Mouse (Mus musculus) c-Kit-negative CD71-positive TER-119-positive erythroid progenitor cells, embryonic 14.5 days (primary cell): ENCODE results near the gene Kcnd3.

Experiments used
- DNase-seq: peaks from one replicate; pipeline ENCODE4 v3.0.0-alpha.2; 2013; ENCODE audit warnings: low read depth, low spot score

Kcnd3 gene

GRCm38 (mm10) chr3:105655031-105655585, 203.0 kb downstream of the Kcnd3 start:
- no peak for DNase-seq

DNA sequence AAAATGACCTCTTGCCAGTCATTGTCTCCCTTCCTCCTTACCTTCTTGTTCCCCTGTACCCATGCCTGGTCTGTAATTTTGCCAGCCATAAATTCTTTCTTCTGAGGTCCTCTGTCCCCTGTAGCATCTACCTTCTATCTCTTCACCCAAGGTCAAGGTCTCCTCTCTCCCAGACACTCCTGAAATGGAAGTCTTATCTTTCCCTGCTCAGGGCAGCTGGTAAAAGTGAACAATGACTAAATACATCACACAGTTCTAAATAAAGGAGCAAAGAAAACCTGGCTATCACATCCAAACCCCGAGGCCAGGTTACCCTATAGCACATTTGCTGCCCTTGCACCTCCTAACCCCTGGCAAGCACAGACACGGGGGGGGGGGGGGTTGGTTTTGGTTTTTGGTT, 208.4 kb downstream of the Kcnd3 start:
- DNase-seq = no peak

DNA sequence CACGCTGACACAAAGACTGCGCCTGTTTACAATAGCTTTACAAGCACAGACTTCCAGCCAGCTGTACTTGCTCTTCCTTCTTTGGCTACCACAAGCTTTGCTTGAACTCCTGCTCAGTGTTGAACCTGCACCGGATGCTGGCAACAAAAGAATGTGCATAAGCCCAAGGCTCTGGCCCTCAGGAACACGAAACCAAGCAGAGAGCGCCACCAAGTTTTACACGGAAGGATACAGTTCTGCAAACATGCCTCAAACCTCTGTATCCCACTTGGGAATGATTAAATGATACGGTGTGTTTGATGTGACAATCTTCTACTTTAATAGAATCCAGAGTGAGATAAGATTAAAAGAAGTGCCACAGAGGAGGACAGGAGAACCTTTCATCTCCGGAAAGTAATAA, 210.9 kb downstream of the Kcnd3 start:
- DNase-seq = no peak

- no peak for DNase-seq
These were observed 213.1 kb downstream of the Kcnd3 start for GRCm38 (mm10) chr3:105665105-105665765.

DNA sequence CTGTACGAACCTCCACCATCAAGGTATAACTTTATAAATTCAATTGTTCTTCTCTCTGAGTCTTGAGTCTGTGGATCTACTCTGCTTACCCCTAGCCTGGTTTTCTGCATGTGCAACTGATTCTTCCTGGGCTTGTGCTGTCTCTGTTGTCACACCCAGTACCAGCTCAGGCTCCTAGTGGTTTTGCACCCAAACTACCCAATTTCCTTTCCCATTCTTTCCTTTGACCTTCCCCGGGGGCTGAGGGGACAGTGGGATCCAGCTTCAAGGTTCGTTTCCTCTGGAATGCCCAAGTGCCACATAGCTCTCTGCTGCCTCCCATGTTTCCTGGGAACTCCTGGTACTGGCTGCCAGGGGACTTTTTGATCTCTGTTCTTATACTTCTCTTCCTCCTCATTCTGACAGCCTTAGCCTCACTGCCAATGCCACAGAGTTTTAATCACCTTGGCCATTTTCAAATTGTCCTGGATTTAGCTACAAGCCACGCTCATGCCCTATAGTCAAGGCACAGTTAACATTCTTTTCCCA, 214.9 kb downstream of the Kcnd3 start:
- DNase-seq = no peak

- no peak for DNase-seq
These were observed 216.0 kb downstream of the Kcnd3 start for GRCm38 (mm10) chr3:105668161-105668560.

- no peak for DNase-seq
These were observed 217.6 kb downstream of the Kcnd3 start for GRCm38 (mm10) chr3:105669776-105670175.

- no peak for DNase-seq
These were observed 218.7 kb downstream of the Kcnd3 start for GRCm38 (mm10) chr3:105670801-105671200.

- no peak for DNase-seq
These were observed 222.6 kb downstream of the Kcnd3 start for GRCm38 (mm10) chr3:105674595-105675218.

- no peak for DNase-seq
These were observed 223.8 kb downstream of the Kcnd3 start for GRCm38 (mm10) chr3:105675932-105676331.

GRCm38 (mm10) chr3:105680346-105680745, 228.2 kb downstream of the Kcnd3 start:
- DNase-seq = no peak

DNA sequence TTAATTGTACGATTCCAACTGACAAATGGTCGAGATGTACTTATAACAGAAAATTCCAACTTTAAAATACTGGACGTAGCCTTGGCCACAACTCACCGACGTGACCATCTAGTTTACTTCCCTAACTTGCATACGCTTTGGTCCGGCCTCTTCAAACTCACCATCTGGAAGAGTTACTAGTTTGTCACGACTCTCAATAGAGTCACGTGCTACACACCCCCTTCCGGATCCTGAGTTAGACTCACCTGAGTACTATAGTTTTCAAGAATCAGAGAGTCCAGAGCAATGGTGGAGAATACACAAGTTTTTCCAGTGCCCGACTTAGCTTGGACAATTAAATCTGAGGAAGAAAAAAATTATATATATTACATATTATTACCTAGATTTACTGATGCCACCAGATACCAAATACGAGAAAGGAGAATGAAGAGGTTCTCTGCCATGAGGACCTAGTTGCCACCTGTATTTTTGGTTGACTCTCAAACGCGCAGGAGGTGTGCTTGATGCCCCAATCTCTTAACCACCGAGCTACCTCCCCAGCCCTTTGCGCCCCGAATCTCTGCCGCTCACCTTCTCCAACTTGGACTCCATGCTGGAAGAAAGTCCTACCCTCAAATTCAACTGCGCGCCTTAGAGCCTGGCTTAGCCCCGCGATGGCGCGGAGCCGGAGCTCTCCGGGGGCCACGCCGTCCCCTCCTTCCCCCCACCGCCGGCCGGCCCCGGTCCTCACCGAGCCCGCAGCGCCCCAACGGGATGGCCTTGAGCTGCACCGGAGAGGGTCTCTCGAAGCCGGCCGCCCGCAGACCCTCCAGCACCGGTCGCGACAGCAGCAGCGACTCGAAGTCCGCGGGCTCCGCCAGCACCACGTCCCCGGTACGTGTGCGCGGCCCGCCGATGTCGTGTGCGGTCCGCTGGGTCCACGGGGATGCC, 234.5 kb downstream of the Kcnd3 start:
- no peak for DNase-seq

DNA sequence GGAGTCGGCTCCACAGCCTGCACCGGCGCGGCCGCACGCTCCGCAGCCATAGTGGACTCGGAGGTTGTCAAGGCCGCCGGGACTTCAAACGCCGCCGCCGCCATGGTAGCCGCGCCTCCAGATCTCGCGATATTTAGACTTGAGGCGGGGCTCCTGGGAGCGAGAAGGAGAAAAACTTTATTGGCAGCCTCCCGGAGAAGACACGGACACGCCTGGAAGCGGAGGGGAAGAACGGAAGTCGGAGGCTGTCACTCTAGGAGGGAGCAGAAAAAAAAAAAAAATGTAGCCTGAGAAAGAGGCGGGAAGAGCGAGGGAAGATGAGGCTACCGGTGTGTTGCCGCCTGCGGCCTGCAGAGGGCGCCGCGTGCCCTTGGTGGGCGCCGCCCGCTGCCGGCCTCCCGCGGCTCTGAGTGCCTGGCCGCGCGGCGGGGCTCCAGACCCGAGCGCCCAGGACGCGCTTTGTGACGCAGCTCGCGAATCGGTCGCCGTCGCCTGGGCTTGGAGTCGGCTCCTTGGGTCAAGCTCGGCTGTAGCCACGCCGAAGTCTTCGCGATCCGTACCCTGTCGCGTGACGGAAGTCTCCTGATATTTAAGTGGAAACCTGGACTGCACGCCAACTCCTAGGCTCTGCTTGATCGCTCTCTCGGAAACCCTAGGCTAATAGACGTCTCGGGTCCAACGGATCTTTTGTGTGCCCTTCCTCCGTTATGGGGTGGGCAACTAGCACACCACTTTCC, 235.4 kb downstream of the Kcnd3 start, which contains the start of gene Ddx20:
Ddx20 (minus strand) TSS at position 251 of the 737 bp plus-strand sequence.
- peak; percentile 95 for DNase-seq

- DNase-seq = no peak
These were observed 236.4 kb downstream of the Kcnd3 start for GRCm38 (mm10) chr3:105688536-105688935.

GRCm38 (mm10) chr3:105693327-105694080, 241.4 kb downstream of the Kcnd3 start:
- no peak for DNase-seq

DNA sequence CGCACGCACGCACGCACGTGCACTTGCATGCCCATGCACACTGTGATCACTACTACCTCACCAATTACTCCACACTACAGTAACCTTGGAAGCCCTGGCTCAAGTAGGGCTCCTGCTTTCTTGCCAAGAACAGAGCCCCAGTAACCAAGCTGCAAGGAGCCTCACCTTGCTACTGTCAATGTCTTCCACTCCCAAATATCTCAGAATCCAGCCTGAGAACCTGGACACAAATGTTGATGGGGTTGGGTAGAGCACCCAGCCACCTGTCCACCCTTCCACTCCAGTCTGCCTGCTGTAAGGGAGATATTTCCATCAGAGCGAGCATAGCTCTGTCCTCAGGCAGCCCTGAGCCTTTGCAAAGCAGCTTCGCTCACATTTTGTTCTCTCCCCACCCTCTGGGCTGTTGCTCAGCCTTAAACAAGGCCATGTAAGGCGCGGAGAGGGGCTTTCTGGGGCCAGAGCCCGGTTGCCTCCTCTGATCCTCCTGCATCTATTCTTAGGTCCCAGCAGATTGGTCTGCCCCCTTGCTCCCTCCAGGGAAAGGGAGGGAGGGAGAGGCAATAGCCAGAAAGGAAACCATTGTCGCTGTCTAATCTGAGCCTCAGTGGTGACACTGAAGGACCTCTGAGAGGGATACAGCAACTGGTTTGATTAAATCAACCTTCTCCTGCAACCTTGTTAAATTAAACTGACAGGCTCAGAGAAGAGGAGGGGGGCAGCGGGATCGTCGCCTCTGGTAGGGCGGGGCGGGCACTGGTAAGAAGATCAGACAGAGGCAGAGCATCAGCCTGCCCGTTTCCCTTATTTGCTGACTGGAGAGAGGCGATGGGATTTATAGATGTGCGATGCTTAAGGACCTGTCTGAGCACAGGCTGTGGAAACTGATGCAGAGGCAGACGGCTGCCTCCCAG, 243.6 kb downstream of the Kcnd3 start:
- no peak for DNase-seq

- DNase-seq = no peak
These were observed 244.4 kb downstream of the Kcnd3 start for GRCm38 (mm10) chr3:105696387-105697147.

GRCm38 (mm10) chr3:105697148-105697441, 245.0 kb downstream of the Kcnd3 start:
- no peak for DNase-seq

- peak; percentile 48 for DNase-seq
These were observed 246.2 kb downstream of the Kcnd3 start for GRCm38 (mm10) chr3:105698311-105698710.
